Mouse (Mus musculus) kidney, postnatal 14 days (tissue): ENCODE data around the gene Gse1.
A peak's percentile ranks its signal among the peaks of the same experiment; 100 is the strongest.

Source experiments
- DNase-seq: peaks from one replicate; pipeline ENCODE4 v3.0.0; 2022; ENCODE audit warnings: mixed read lengths

Gene Gse1

GRCm38 (mm10) chr8:120276891-120277426 is 48.7 kb downstream of the Gse1 start:
- peak; percentile 66 for DNase-seq

- no peak for DNase-seq
These were observed 49.8 kb downstream of the Gse1 start for GRCm38 (mm10) chr8:120278009-120278408.

GRCm38 (mm10) chr8:120279418-120279817 is 51.2 kb downstream of the Gse1 start:
- no peak for DNase-seq

GRCm38 (mm10) chr8:120281487-120281886 is 53.2 kb downstream of the Gse1 start:
- DNase-seq: peak; percentile 81

GRCm38 (mm10) chr8:120282465-120282864 is 54.2 kb downstream of the Gse1 start:
- DNase-seq: no peak

- DNase-seq: no peak
These were observed 56.0 kb downstream of the Gse1 start for GRCm38 (mm10) chr8:120284265-120284664.

GRCm38 (mm10) chr8:120285033-120285432 is 56.8 kb downstream of the Gse1 start:
- peak; percentile 54 for DNase-seq

GRCm38 (mm10) chr8:120285878-120286277 is 57.6 kb downstream of the Gse1 start:
- no peak for DNase-seq

GRCm38 (mm10) chr8:120288122-120288908 is 60.1 kb downstream of the Gse1 start:
- peak; percentile 61 for DNase-seq

GRCm38 (mm10) chr8:120289191-120289590 is 60.9 kb downstream of the Gse1 start:
- no peak for DNase-seq

GRCm38 (mm10) chr8:120289698-120290181 is 61.5 kb downstream of the Gse1 start:
- DNase-seq: no peak

- no peak for DNase-seq
These were observed 62.4 kb downstream of the Gse1 start for GRCm38 (mm10) chr8:120290614-120291013.

GRCm38 (mm10) chr8:120291650-120292049 is 63.4 kb downstream of the Gse1 start:
- DNase-seq: no peak

- no peak for DNase-seq
These were observed 64.3 kb downstream of the Gse1 start for GRCm38 (mm10) chr8:120292316-120293107.

- DNase-seq: no peak
These were observed 65.4 kb downstream of the Gse1 start for GRCm38 (mm10) chr8:120293421-120294357.

- peak; percentile 67 for DNase-seq
These were observed 67.0 kb downstream of the Gse1 start for GRCm38 (mm10) chr8:120294982-120295870.

- no peak for DNase-seq
These were observed 68.7 kb downstream of the Gse1 start for GRCm38 (mm10) chr8:120297000-120297399.

- DNase-seq: no peak
These were observed 70.6 kb downstream of the Gse1 start for GRCm38 (mm10) chr8:120298601-120299532.

GRCm38 (mm10) chr8:120300601-120301141 is 72.4 kb downstream of the Gse1 start:
- peak; percentile 61 for DNase-seq
